Mouse (Mus musculus): ENCODE data around the gene Med23. TPM values are rescaled to one million over a fixed set of nuclear protein-coding genes. Genes with fewer than 3 reads are reported as not detected.

The Med23 gene
- 31.2 and 39.3 TPM in 2 replicates for polyA plus RNA-seq (2016; fragmentation: Nextera tagmentation; extraction: Ambion mirVana)

DNA sequence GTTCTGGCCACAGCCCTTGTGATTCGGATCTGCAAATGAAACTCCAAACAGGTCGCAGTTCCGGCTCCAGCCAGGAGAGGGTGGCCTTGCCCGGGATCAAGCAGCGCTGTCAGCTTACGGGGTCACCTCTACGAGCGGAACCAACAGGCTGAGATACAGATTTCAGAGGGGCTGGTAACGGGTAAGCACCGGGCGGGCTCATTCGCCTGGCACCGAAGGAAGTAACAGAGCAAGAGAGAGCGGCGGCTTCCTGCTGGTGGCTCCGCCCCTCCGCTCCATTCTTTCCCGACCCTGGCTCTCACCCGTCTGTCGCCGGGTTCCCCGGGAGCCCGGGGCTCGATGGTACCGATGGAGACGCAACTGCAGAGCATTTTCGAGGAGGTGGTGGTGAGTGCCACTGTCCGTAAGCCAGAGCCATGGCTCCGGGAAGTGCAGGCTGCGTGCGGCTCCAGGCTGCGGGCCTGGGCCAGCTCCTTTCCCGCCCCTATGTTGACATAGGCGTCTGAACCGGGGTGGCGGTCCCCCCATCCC lies at the start of gene Med23:
Med23 (plus strand) TSS at position 227 of the 531 bp plus-strand sequence.
- peak within 1 kb of the TSS; percentile 48; the same call in 1 of the 2 replicates for H3K27ac ChIP-seq
- peak within 1 kb of the TSS; percentile 60 for H3K4me2 ChIP-seq (replicated peaks)
- H3K4me3 ChIP-seq: peak within 1 kb of the TSS; percentile 88
- no peaks in the 10 kb centered on the region for H3K4me1 ChIP-seq
- WGBS: under 1% methylated on average over 36 of the region's 36 CpGs
- peak; percentile 100 for ATAC-seq (ENCODE audit: low FRiP score)
- peaks cover 33% of the 10 kb centered on the region for H3K36me3 ChIP-seq
- H3K9me3 ChIP-seq (replicated peaks): no peaks in the 10 kb centered on the region
- H3K27me3 ChIP-seq: no peaks in the 10 kb centered on the region
- H3K9ac ChIP-seq: peak within 1 kb of the TSS; percentile 89

DNA sequence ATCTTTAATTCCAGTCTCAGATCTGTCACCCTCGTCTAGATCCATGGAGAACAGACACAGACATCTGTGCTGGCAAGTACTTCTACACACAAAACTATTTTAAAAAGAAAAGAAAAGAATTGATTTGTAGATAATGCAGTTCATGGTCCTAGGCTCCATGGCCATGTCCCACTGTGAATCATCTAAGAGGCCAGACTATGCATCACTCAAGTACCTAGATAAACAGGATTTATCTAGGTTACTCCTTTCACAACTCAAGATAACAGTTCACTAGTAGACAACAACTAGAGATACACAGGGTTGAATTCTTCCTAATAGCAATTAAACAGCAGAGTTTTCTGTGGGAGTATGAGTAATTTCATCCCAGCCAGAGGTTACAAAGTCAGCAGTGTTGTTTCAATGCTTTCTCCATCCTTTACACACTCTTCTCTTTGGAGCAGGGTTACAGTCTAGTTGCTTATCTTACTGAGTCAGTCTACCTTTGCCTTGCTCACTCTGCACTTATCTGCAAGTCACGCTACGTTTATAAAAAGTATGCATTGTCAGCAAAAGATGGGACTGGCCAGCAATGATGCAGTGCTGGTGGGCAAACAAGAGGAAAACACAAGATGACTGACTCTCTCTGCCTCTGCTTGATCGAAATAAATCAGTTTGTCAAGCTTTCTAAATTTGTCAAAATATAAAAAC lies 47.7 kb upstream of the Med23 start:
- no peak for ATAC-seq (ENCODE audit: low FRiP score)
- Histone ChIP-seq H3K27ac (no peak overlapping the region), H3K4me3 (no peak overlapping the region), H3K9ac (no peak overlapping the region), H3K9me3 (replicated peaks) (no peaks in the 10 kb centered on the region), H3K27me3 (no peaks in the 10 kb centered on the region), H3K36me3 (no peaks in the 10 kb centered on the region), H3K4me1 (peaks cover 8% of the 10 kb centered on the region), H3K4me2 (replicated peaks) (no peak overlapping the region)
- 84% methylated on average over 4 of the region's 4 CpGs for WGBS

GRCm38 (mm10) chr10:24822842-24823241 lies 46.9 kb upstream of the Med23 start:
- Histone ChIP-seq H3K27me3 (no peaks in the 10 kb centered on the region), H3K9me3 (replicated peaks) (no peaks in the 10 kb centered on the region), H3K4me2 (replicated peaks) (no peak overlapping the region), H3K4me3 (no peak overlapping the region), H3K27ac (no peak overlapping the region), H3K4me1 (peaks cover 8% of the 10 kb centered on the region), H3K36me3 (no peaks in the 10 kb centered on the region), H3K9ac (no peak overlapping the region)
- no peak for ATAC-seq (ENCODE audit: low FRiP score)
- 95% methylated on average over 1 of the region's 1 CpGs for WGBS

DNA sequence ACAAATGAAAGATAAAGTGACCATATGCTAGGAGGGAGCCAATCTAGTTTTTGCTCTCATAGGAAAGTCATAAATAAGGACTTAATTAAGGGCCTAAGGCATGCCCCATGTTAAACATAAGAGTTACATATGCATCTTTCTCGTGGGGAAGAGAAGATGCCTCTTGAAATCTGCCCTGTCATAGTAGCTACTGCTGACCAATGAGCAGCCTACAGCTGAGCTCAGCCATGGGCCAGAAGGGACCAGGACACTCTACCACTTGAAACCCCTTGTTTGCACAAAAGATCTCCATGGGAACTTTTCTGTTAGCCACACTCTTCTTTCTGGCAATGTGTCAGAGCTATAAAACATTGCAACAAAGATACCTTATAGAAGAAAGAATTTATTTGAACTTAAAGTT lies 46.5 kb upstream of the Med23 start:
- Histone ChIP-seq H3K9me3 (replicated peaks) (no peaks in the 10 kb centered on the region), H3K4me3 (no peak overlapping the region), H3K27ac (no peak overlapping the region), H3K27me3 (no peaks in the 10 kb centered on the region), H3K4me2 (replicated peaks) (no peak overlapping the region), H3K36me3 (no peaks in the 10 kb centered on the region), H3K4me1 (peaks cover 8% of the 10 kb centered on the region), H3K9ac (no peak overlapping the region)
- ATAC-seq (ENCODE audit: low FRiP score): no peak
- 63% methylated on average over 1 of the region's 1 CpGs for WGBS

GRCm38 (mm10) chr10:24823697-24824535 lies 45.9 kb upstream of the Med23 start:
- Histone ChIP-seq H3K27ac (no peak overlapping the region), H3K4me1 (peaks cover 8% of the 10 kb centered on the region), H3K9me3 (replicated peaks) (no peaks in the 10 kb centered on the region), H3K4me2 (replicated peaks) (no peak overlapping the region), H3K27me3 (no peaks in the 10 kb centered on the region), H3K36me3 (no peaks in the 10 kb centered on the region), H3K4me3 (no peak overlapping the region), H3K9ac (no peak overlapping the region)
- no peak for ATAC-seq (ENCODE audit: low FRiP score)
- WGBS: 83% methylated on average over 16 of the region's 16 CpGs

- H3K9me3 ChIP-seq (replicated peaks): no peaks in the 10 kb centered on the region
Observed at GRCm38 (mm10) chr10:24824621-24825020, 45.2 kb upstream of the Med23 start.

DNA sequence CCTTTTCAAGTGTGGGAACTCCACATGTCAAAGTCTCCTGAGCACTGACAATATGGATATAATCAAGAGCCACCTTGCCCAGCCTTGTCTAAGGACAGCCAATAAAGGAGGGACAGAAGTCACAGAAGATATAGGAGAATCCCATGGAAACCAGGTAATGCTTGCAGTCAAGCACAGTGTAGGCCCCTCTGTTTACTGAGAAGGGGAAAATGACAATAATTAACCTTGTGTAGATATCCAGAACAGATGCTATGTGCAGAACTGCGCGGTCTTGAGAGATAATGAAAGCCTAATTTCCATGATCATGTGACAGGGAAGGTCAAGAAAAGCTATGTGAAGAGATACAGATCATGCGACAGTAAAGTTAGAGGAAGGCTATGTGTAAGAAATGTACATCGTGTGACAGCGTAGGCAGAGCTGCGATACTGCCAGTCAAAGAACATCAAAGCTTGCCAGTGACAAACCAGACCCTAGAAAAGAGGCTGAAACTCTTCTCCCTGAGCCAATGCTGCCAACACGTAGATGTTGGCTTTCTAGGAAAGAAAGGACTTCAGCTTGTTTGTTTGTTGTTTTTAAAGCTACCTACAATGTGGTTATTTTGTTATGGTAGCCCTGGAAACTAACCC lies 44.2 kb upstream of the Med23 start:
- Histone ChIP-seq H3K9ac (no peak overlapping the region), H3K4me3 (no peak overlapping the region), H3K27me3 (no peaks in the 10 kb centered on the region), H3K27ac (no peak overlapping the region), H3K9me3 (replicated peaks) (no peaks in the 10 kb centered on the region), H3K4me2 (replicated peaks) (no peak overlapping the region), H3K4me1 (peaks cover 8% of the 10 kb centered on the region), H3K36me3 (no peaks in the 10 kb centered on the region)
- WGBS: 85% methylated on average over 7 of the region's 7 CpGs
- no peak for ATAC-seq (ENCODE audit: low FRiP score)

More at GRCm38 (mm10) chr10:24824621-24825020, 45.2 kb upstream of the Med23 start:
- no peak overlapping the region for H3K4me3 ChIP-seq
- 83% methylated on average over 8 of the region's 8 CpGs for WGBS
- H3K27ac ChIP-seq: no peak overlapping the region
- H3K36me3 ChIP-seq: no peaks in the 10 kb centered on the region
- no peaks in the 10 kb centered on the region for H3K27me3 ChIP-seq
- ATAC-seq (ENCODE audit: low FRiP score): no peak
- no peak overlapping the region for H3K4me2 ChIP-seq (replicated peaks)
- H3K4me1 ChIP-seq: peaks cover 8% of the 10 kb centered on the region
- H3K9ac ChIP-seq: no peak overlapping the region

- ATAC-seq (ENCODE audit: low FRiP score): no peak
- Histone ChIP-seq H3K9me3 (replicated peaks) (no peaks in the 10 kb centered on the region), H3K27ac (no peak overlapping the region), H3K27me3 (no peaks in the 10 kb centered on the region), H3K4me3 (no peak overlapping the region), H3K9ac (no peak overlapping the region), H3K4me2 (replicated peaks) (no peak overlapping the region), H3K4me1 (peaks cover 8% of the 10 kb centered on the region), H3K36me3 (no peaks in the 10 kb centered on the region)
- WGBS: 21% methylated on average over 6 of the region's 6 CpGs
Observed at GRCm38 (mm10) chr10:24826130-24826529, 43.7 kb upstream of the Med23 start.

DNA sequence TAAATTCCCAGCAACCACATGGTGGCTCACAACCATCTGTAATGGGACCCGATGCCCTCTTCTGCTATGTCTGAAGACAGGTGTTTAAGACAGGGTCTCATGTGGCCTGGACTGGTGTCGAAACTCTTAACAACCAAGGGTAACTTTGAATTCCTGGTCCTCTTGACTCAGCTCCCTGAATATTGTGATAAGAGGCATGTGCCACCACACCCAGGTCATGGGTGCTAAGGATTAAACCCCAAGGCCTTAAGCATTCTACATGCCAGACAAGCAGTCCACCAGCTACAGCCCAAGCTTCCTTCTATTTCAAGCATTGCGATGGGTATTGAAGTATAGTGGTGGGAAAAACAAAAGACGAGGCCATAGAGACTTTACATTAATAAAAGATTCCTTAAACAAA lies 41.6 kb upstream of the Med23 start:
- Histone ChIP-seq H3K36me3 (no peaks in the 10 kb centered on the region), H3K27ac (no peak overlapping the region), H3K9ac (no peak overlapping the region), H3K9me3 (replicated peaks) (no peaks in the 10 kb centered on the region), H3K4me2 (replicated peaks) (no peak overlapping the region), H3K27me3 (no peaks in the 10 kb centered on the region), H3K4me1 (peaks cover 8% of the 10 kb centered on the region), H3K4me3 (no peak overlapping the region)
- 91% methylated on average over 4 of the region's 4 CpGs for WGBS
- no peak for ATAC-seq (ENCODE audit: low FRiP score)

- Histone ChIP-seq H3K4me2 (replicated peaks) (no peak overlapping the region), H3K9ac (no peak overlapping the region), H3K4me3 (no peak overlapping the region), H3K36me3 (no peaks in the 10 kb centered on the region), H3K27ac (no peak overlapping the region), H3K9me3 (replicated peaks) (no peaks in the 10 kb centered on the region), H3K4me1 (peaks cover 17% of the 10 kb centered on the region), H3K27me3 (no peaks in the 10 kb centered on the region)
- no peak for ATAC-seq (ENCODE audit: low FRiP score)
- 95% methylated on average over 5 of the region's 5 CpGs for WGBS
Observed at GRCm38 (mm10) chr10:24830448-24830847, 39.3 kb upstream of the Med23 start.

DNA sequence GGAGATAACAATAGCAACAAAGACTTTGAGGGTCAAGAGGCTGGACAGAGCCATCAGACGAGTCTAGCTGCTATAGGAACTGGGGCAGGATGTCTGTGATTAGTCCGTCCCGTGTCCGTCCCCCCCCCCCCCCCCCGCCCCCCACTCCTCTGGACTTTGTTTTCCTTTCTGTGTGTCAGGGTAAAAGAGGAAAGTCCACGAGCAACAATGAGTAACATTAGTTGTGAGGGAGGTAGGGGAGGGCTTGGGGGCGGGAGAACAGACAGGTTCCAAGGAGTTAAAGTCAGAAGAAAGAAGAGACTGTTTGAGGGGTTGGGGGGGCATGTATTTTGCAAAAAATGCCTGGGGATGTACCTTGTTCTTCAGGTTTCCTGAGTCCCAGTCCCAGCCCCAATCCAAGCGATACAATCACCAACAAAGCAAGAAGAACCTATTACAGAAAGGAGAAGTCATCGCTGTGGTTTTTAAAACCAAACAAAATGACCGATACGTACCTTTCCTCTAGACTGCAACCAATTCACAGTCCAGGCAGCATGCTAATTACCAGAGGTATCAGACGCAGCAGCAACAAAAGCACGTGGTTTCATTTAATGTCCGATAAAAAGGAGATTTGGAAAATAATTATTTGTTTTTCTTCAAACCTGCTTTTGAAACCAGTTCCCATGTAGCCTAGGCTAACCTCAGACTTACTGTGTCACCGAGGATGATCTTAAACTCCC lies 38.2 kb upstream of the Med23 start:
- no peaks in the 10 kb centered on the region for H3K36me3 ChIP-seq
- no peak overlapping the region for H3K4me2 ChIP-seq (replicated peaks)
- 61% methylated on average over 14 of the region's 15 CpGs for WGBS
- H3K9me3 ChIP-seq (replicated peaks): no peaks in the 10 kb centered on the region
- H3K4me1 ChIP-seq: peaks cover 19% of the 10 kb centered on the region
- ATAC-seq (ENCODE audit: low FRiP score): no peak
- H3K4me3 ChIP-seq: no peak overlapping the region
- H3K9ac ChIP-seq: no peak overlapping the region
- no peaks in the 10 kb centered on the region for H3K27me3 ChIP-seq
- no peak overlapping the region for H3K27ac ChIP-seq

DNA sequence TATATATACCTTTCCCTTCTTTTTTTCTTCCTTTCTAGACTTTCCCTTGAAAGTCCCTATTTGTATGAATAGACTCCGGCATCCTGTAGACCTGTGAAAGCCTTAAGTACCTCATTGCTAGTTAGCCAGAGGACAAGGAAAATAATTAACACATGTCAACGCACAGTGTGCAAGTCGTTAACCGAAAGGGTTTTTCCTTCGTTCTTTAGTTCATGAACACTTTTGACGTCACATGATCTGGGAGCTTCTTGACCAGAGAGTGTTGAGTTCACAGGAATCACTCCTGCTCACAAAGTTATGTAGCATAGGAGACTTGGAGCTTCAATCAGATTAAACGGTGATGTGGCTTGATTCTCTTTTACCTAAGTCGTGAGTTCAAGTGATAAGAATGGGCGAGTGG lies 37.5 kb upstream of the Med23 start:
- Histone ChIP-seq H3K27ac (no peak overlapping the region), H3K4me1 (peaks cover 21% of the 10 kb centered on the region), H3K4me2 (replicated peaks) (no peak overlapping the region), H3K27me3 (no peaks in the 10 kb centered on the region), H3K9ac (no peak overlapping the region), H3K36me3 (no peaks in the 10 kb centered on the region), H3K9me3 (replicated peaks) (no peaks in the 10 kb centered on the region), H3K4me3 (no peak overlapping the region)
- ATAC-seq (ENCODE audit: low FRiP score): no peak
- 93% methylated on average over 9 of the region's 9 CpGs for WGBS

Measured in hindbrain, embryonic 12.5 days (tissue).